Mouse (Mus musculus) heart, embryonic 11.5 days (tissue): ENCODE results near the gene Sdk2. TPM values are rescaled to one million over a fixed set of nuclear protein-coding genes. Genes with fewer than 3 reads are reported as not detected.

ENCODE experiments used
- ATAC-seq: fragments of 200-750 bp; cut with Nextera tagmentation; replicated peaks from 2 replicates; pipeline ENCODE4 v1.8.0; 2017; ENCODE audit warnings: moderate library complexity; ENCODE audit not compliant: insufficient number of reproducible peaks, low FRiP score, low TSS enrichment
- H3K27ac ChIP-seq: fragments of 300-500 bp; sonication (generic); 2 replicates; pipeline ENCODE4 v1.5.1; 2014; ENCODE audit warnings: mild to moderate bottlenecking, low read depth, low read length
- H3K27me3 ChIP-seq: fragments of 300-500 bp; sonication (generic); 2 replicates; pipeline ENCODE4 v1.6.1; 2014; ENCODE audit warnings: mild to moderate bottlenecking, low read length, mixed read lengths; ENCODE audit not compliant: control insufficient read depth, insufficient read depth
- H3K36me3 ChIP-seq: fragments of 300-500 bp; sonication (generic); 2 replicates; pipeline ENCODE4 v1.6.1; 2014; ENCODE audit warnings: mild to moderate bottlenecking, low read length, moderate library complexity, mixed read lengths; ENCODE audit not compliant: control insufficient read depth, insufficient read depth
- H3K4me1 ChIP-seq: fragments of 300-500 bp; sonication (generic); 2 replicates; pipeline ENCODE4 v1.6.1; 2014; ENCODE audit warnings: low read length; ENCODE audit not compliant: control insufficient read depth, insufficient read depth
- H3K4me2 ChIP-seq: fragments of 300-500 bp; sonication (generic); 2 replicates; pipeline ENCODE4 v1.6.1; 2014; ENCODE audit warnings: mild to moderate bottlenecking, moderate library complexity
- H3K4me3 ChIP-seq: fragments of 300-500 bp; sonication (generic); 2 replicates; pipeline ENCODE4 v1.5.1; 2014; ENCODE audit warnings: low read depth, low read length
- H3K9ac ChIP-seq: fragments of 300-500 bp; sonication (generic); 2 replicates; pipeline ENCODE4 v1.6.1; 2014; ENCODE audit warnings: mild to moderate bottlenecking, low read depth, low read length, moderate library complexity
- H3K9me3 ChIP-seq: fragments of 300-500 bp; sonication (generic); replicated peaks from 2 replicates; pipeline ENCODE4 v1.6.1; 2016; ENCODE audit warnings: low read length; ENCODE audit not compliant: control insufficient read depth
- WGBS: fragments of 180-500 bp; shearing (Covaris S2); extraction: QIAGEN DNeasy Blood & Tissue Kit; methylation state at CpG from one replicate; pipeline ENCODE4 v1.1.7; 2014; ENCODE audit not compliant: insufficient replicate concordance; 5-methylcytosine and 5-hydroxymethylcytosine counted together
- polyA plus RNA-seq: library from polyadenylated mRNA; unstranded; fragments of >200 nt; fragmentation: Nextera tagmentation; extraction: Ambion mirVana; gene quantifications from 2 replicates; pipeline ENCODE4 v1.2.1, GENCODE M21; 2014

Gene Sdk2
- polyA plus RNA-seq, 1 experiment from 2014 or later, result 1.9 TPM

DNA sequence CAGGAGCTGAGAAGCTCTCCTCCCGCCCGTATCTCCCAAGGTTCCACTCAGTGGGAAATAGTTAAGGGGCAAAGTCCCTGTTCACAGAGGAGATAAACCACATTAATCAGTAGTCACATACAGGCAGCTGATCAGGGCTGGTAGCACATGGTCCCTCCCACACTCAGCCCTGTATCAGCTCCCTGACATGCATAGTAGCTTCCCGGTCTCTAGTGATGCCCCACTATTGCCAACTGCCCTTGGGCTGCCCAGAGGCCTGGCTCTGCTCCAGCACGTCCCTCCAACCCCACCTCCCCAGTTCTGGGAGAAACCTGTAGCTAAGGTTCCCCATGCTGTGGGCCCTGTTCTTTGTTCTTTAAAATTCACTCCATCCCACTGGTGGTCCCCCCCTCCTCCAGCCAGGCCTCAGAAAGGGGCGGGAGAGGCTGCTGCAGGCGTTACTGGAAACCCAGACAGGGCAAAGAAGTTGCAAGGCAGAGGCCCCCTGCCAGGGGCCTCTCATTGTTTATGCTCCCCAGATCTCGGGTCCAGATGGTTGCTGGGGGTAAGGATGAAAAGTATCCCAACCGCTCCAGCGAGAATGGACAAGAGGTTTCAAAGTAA, 317.0 kb downstream of the Sdk2 start:
- peak overlapping the region; percentile 83 for H3K4me2 ChIP-seq
- no peaks in the 10 kb centered on the region for H3K27me3 ChIP-seq
- WGBS, result 5% methylated on average over 9 of the region's 9 CpGs
- H3K4me3 ChIP-seq, result peak overlapping the region; percentile 70
- no peaks in the 10 kb centered on the region for H3K36me3 ChIP-seq
- H3K27ac ChIP-seq, result peak overlapping the region; percentile 77
- no peak for ATAC-seq
- peaks cover 47% of the 10 kb centered on the region for H3K4me1 ChIP-seq
- H3K9ac ChIP-seq, result peak overlapping the region; percentile 91
- no peaks in the 10 kb centered on the region for H3K9me3 ChIP-seq

DNA sequence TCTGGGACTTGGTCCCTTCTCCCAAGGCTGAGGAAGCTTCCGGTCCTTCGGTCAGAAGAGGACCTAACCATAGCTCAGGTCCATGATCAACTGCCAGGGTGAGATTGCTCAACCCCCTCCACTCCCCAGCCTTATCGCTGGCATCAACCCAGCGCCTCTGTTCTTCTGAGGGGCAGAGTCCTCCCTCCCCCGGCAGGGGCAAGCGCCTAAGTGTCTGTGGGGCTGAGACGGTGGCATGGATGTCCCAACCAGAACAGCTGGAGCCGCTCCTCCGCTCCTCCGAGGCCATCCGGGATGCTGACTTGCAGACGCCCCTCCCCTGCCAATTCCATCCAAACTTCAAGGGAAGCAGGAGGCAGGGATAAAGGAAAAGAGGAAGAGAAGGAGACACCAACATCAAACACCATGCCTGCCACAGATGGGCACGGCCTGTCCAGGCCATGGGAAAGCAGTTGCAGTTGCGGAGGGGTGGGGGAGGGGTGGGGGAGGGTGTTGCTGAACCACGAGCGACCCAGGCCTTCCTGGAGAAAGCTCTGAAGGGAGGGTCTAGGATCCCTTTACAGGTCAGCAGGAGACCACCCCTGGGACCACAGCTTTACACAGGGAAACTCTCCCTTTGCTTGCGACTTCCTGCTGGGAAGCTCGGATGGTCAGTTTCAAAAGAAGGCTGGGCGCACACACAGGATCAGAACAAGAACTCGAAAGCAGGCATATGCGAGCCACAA, 317.9 kb downstream of the Sdk2 start:
- no peaks in the 10 kb centered on the region for H3K27me3 ChIP-seq
- peak overlapping the region; percentile 91 for H3K9ac ChIP-seq
- WGBS, result 5% methylated on average over 21 of the region's 21 CpGs
- H3K4me2 ChIP-seq, result peak overlapping the region; percentile 83
- ATAC-seq, result no peak
- H3K27ac ChIP-seq, result peak overlapping the region; percentile 77
- H3K4me3 ChIP-seq, result peak overlapping the region; percentile 70
- H3K36me3 ChIP-seq, result no peaks in the 10 kb centered on the region
- no peaks in the 10 kb centered on the region for H3K9me3 ChIP-seq
- peaks cover 47% of the 10 kb centered on the region for H3K4me1 ChIP-seq

DNA sequence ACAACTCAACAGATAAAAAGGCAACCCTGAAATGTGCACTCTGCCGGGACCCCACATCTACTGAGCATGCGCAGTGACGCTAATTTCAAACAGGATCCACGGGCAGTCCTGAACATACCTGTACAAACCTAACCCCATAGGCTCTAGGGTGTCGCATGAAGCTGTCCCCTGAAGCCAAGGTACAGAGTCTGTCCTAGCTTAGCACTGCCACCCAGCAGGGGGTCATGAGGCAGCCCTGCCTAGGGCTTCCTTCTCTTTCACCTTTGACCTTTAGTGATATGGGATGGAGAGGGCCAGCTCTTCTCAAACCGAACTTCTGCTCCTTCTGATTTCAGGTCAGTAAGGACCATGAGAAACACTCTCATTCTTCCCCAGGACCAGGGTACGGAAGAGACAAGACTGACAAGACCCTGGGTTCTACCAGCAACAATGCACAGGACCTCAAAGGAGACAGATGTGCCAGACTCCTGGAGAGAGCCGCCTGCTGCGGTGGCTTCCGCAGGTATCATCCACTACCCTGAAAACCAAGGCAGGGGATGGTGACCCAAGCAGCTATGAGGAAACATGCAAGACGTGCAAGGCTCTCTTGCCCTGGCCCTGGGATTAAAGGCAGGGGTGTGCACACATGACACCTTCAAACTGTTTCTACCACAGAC, 319.0 kb downstream of the Sdk2 start:
- no peaks in the 10 kb centered on the region for H3K9me3 ChIP-seq
- H3K27ac ChIP-seq, result peak overlapping the region; percentile 77; the same call in 1 of the 2 replicates
- H3K4me1 ChIP-seq, result peaks cover 47% of the 10 kb centered on the region
- H3K36me3 ChIP-seq, result peaks cover 7% of the 10 kb centered on the region; the same call in 1 of the 2 replicates
- H3K4me2 ChIP-seq, result peak overlapping the region; percentile 83
- no peak overlapping the region; the same call in 1 of the 2 replicates for H3K9ac ChIP-seq
- no peak for ATAC-seq
- no peak overlapping the region for H3K4me3 ChIP-seq
- WGBS, result 68% methylated on average over 11 of the region's 11 CpGs
- H3K27me3 ChIP-seq, result no peaks in the 10 kb centered on the region

DNA sequence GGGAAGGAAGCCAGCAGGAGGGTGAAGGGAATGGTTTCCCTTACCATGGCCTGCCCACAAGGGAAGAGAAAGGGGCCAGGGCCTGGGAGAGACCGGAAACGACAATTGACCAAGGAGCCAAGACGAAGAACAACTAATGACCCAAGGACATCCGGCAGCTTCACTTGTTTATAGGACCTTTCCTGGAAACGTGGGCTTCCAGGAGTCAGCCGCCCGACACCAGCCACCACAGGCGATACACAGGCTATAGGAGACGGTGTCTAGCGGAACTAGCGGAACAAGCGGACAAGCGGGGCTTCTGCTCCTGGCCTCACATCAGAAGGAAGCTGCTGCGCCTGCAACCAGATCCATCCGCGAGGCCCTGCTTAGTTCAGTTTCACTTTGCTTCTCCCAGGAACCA, 319.8 kb downstream of the Sdk2 start:
- Histone ChIP-seq H3K27me3 (no peaks in the 10 kb centered on the region), H3K36me3 (peaks cover 7% of the 10 kb centered on the region; the same call in 1 of the 2 replicates), H3K9ac (no peak overlapping the region), H3K4me1 (peaks cover 43% of the 10 kb centered on the region), H3K27ac (peak overlapping the region; percentile 47), H3K9me3 (no peaks in the 10 kb centered on the region), H3K4me3 (no peak overlapping the region), H3K4me2 (peak overlapping the region; percentile 24)
- no peak for ATAC-seq
- WGBS, result 65% methylated on average over 16 of the region's 16 CpGs

DNA sequence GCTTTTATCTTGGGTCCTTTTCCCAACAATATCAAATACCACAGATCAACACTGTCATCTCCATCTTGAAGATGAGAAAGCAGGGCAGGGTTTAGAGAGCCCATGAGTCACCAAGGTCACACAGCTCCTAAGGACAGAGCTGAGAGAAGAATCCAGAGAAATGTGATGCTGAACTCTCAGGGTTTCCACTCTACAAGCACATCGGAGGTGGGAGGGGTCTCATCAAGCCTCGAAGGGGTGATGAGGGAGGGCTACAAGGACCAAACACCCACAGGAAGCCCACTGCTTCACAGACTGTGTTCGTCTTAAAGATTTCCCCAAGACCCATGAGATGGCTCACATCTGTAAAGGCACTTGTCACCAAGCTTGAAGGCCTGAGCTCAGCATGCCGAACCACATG, 320.9 kb downstream of the Sdk2 start:
- no peak for ATAC-seq
- Histone ChIP-seq H3K9ac (no peak overlapping the region), H3K27ac (no peak overlapping the region), H3K36me3 (peaks cover 7% of the 10 kb centered on the region; the same call in 1 of the 2 replicates), H3K27me3 (no peaks in the 10 kb centered on the region), H3K9me3 (no peaks in the 10 kb centered on the region), H3K4me3 (no peak overlapping the region), H3K4me1 (peaks cover 41% of the 10 kb centered on the region), H3K4me2 (no peak overlapping the region)
- 69% methylated on average over 4 of the region's 4 CpGs for WGBS

DNA sequence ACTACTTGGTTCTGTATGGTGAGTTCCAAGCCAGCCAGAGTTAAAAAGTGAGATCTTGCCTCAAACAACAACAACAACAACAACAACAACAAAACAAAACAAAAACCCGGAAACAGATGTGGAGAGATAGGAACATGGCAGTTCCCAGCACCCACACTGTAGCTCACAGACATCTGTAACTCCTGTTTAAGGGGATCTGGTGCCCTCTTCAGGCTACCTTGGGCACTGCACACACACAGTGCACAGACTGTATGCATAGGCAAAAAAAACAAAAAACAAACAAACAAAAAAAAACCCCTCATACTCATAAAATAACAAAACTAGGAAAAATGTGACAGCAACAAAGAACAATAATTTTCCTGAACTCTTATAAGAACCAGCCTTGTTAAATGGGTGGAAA, 323.8 kb downstream of the Sdk2 start:
- H3K9ac ChIP-seq, result no peak overlapping the region
- peaks cover 36% of the 10 kb centered on the region for H3K4me1 ChIP-seq
- 91% methylated on average over 1 of the region's 1 CpGs for WGBS
- no peaks in the 10 kb centered on the region for H3K9me3 ChIP-seq
- H3K4me3 ChIP-seq, result no peak overlapping the region
- no peaks in the 10 kb centered on the region for H3K27me3 ChIP-seq
- no peak for ATAC-seq
- no peak overlapping the region for H3K4me2 ChIP-seq
- H3K36me3 ChIP-seq, result peaks cover 7% of the 10 kb centered on the region; the same call in 1 of the 2 replicates
- no peak overlapping the region for H3K27ac ChIP-seq

DNA sequence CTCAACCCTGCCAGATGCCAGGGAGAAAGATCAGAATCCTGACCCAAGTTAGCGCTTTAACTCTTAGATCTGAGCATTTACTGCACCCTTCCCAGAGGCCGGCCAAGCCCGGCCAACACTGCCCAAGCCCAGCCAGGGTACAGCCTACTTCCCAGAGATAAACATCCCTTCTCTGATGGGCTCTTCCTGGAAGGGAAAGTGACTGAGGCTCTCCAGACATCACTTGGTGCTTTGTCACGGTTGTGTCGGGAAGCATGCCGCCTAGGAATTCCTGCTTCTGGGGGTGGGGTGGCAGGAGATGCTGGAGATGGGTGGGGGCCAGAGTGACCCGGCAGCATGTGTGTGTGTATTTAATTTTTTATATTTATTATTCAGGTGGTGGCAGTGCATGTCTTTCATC, 326.7 kb downstream of the Sdk2 start:
- peaks cover 32% of the 10 kb centered on the region for H3K4me1 ChIP-seq
- 32% methylated on average over 7 of the region's 7 CpGs for WGBS
- H3K4me3 ChIP-seq, result no peak overlapping the region
- no peaks in the 10 kb centered on the region for H3K27me3 ChIP-seq
- peaks cover 7% of the 10 kb centered on the region; the same call in 1 of the 2 replicates for H3K36me3 ChIP-seq
- ATAC-seq, result no peak
- no peak overlapping the region for H3K4me2 ChIP-seq
- H3K9me3 ChIP-seq, result no peaks in the 10 kb centered on the region
- peak overlapping the region; percentile 2; the same call in 1 of the 2 replicates for H3K27ac ChIP-seq
- no peak overlapping the region for H3K9ac ChIP-seq

DNA sequence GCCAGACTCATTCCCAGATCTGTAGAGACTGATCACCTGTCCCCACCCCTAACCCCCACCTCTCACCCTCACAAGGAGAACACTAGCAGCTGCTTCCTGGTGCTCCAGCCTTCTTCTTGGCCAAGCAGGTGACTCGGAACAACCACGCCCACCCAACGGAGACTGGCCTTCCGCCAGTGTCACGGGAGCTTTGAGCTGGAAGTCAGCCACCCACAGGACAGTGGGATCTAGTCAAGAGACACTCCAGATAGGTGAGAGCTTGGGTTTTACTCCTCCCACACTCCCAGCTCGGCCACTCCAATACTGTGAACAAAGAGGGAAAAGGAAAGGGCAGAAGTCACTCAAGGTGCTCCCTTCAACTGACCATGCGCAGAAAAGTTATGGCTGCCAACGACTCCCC, 327.6 kb downstream of the Sdk2 start:
- ATAC-seq, result no peak
- Histone ChIP-seq H3K4me3 (no peak overlapping the region), H3K4me2 (no peak overlapping the region), H3K27ac (no peak overlapping the region), H3K9me3 (no peaks in the 10 kb centered on the region), H3K4me1 (peaks cover 38% of the 10 kb centered on the region), H3K27me3 (no peaks in the 10 kb centered on the region), H3K36me3 (peaks cover 7% of the 10 kb centered on the region; the same call in 1 of the 2 replicates), H3K9ac (no peak overlapping the region)
- 76% methylated on average over 8 of the region's 8 CpGs for WGBS
